Mouse (Mus musculus) G1E (cell line): Measurements from ENCODE around the gene Snrpd2.

ENCODE experiments used
- CTCF ChIP-seq: IDR thresholded peaks from 2 replicates; pipeline ENCODE4 v1.5.1; 2012; ENCODE audit warnings: low read depth, low read length, inconsistent platforms, mixed read lengths
- GATA1 ChIP-seq: IDR thresholded peaks from 2 replicates; pipeline ENCODE4 v1.6.1; 2012; ENCODE audit warnings: borderline replicate concordance, low read length, inconsistent platforms, mixed read lengths
- POLR2AphosphoS5 ChIP-seq: IDR thresholded peaks from 2 replicates; pipeline ENCODE4 v1.6.1; 2012; ENCODE audit warnings: low read depth, low read length, inconsistent platforms; ENCODE audit not compliant: insufficient replicate concordance
- TAL1 ChIP-seq: conservative IDR thresholded peaks from 2 replicates; pipeline ENCODE4 v1.6.1; 2012; ENCODE audit warnings: low read depth, low read length, inconsistent platforms, mixed read lengths

- TF ChIP-seq CTCF: no peak
- no peak for TF ChIP-seq POLR2AphosphoS5
- TF ChIP-seq TAL1: no peak
- TF ChIP-seq GATA1: no peak
These were observed 16.3 kb downstream of the Snrpd2 start, which contains the start of gene Gipr for GRCm38 (mm10) chr7:19165656-19166423.
